ENCODE assay signal across 16 mouse cellular contexts in genomic region chr15:13196237-13196636, GRCm38 (mm10). TPM values are rescaled to one million over a fixed set of nuclear protein-coding genes. Genes with fewer than 3 reads are reported as not detected.
"Had no signal": no experiment of that assay in that cellular context is flagged by ENCODE, and none has a peak within 500 bp of the region (broad histone marks: within the 10 kb centered on the region; RNA-seq: fewer than 3 reads in every experiment).

No protein-coding gene starts in this region.

- H3K4me1 ChIP-seq: limb, embryonic 12.5 days; liver, embryonic 13.5 days; lung, embryonic 15.5 days; megakaryocyte, embryonic 14.5 days; midbrain, embryonic 15.5 days; neural tube, embryonic 12.5 days had no signal

- H3K4me2 ChIP-seq: limb, embryonic 12.5 days; liver, embryonic 13.5 days; lung, embryonic 15.5 days; midbrain, embryonic 11.5 days; midbrain, embryonic 15.5 days; neural tube, embryonic 12.5 days had no signal

- H3K27ac ChIP-seq: layer of hippocampus, adult 2 months; limb, embryonic 12.5 days; liver, embryonic 13.5 days; lung, embryonic 15.5 days; macrophage; midbrain, embryonic 15.5 days; neural tube, embryonic 12.5 days; stomach, postnatal 0 days had no signal

- H3K4me3 ChIP-seq: layer of hippocampus, adult 2 months; limb, embryonic 12.5 days; liver, embryonic 13.5 days; lung, embryonic 15.5 days; megakaryocyte, embryonic 14.5 days; midbrain, embryonic 15.5 days; neural tube, embryonic 12.5 days had no signal

- H3K36me3 ChIP-seq: limb, embryonic 12.5 days; liver, embryonic 13.5 days; lung, embryonic 15.5 days; midbrain, embryonic 15.5 days; neural tube, embryonic 12.5 days had no signal

- H3K9me3 ChIP-seq: limb, embryonic 12.5 days; liver, embryonic 13.5 days; lung, embryonic 15.5 days; megakaryocyte, embryonic 14.5 days; midbrain, embryonic 15.5 days; neural tube, embryonic 12.5 days had no signal

- H3K9ac ChIP-seq: limb, embryonic 12.5 days; liver, embryonic 13.5 days; liver, postnatal 0 days; lung, embryonic 15.5 days; midbrain, embryonic 15.5 days; neural tube, embryonic 12.5 days had no signal

- H3K27me3 ChIP-seq: limb, embryonic 12.5 days; liver, embryonic 13.5 days; lung, embryonic 15.5 days; megakaryocyte, embryonic 14.5 days; midbrain, embryonic 15.5 days; neural tube, embryonic 12.5 days had no signal

- DNase-seq: kidney, postnatal 10 days; kidney, postnatal 4 days; liver; liver, embryonic 13.5 days; liver, postnatal 0 days; lung, postnatal 14 days had no signal

- ATAC-seq: liver, postnatal 0 days; midbrain, embryonic 15.5 days had no signal

RNA-seq across cellular contexts. Expression of gene Cdh6, which starts 22.8 kb away (rescaled TPM):
- total RNA-seq: monocyte, adult 5-6 weeks had no signal
- polyA plus RNA-seq: macrophage had no signal
